ENCODE assay signal across 8 mouse cellular contexts in genomic region chr11:75679439-75680171, GRCm38 (mm10). TPM values are rescaled to one million over a fixed set of nuclear protein-coding genes. Genes with fewer than 3 reads are reported as not detected.
DNase-seq lines count a peak whose midpoint lies in the region; ATAC-seq and TF ChIP-seq lines count a peak whose summit lies in the region.

No protein-coding gene starts in this region.

- H3K27me3 ChIP-seq in intestine, postnatal 0 days (replicated peaks; ENCODE audit: control insufficient read depth, insufficient read depth, low read length) = no peaks in the 10 kb centered on the region
- H3K27me3 ChIP-seq in liver, adult 2 months (ENCODE audit: control insufficient read depth, insufficient read depth, low read length) = no peaks in the 10 kb centered on the region
- no peaks in the 10 kb centered on the region for H3K27me3 ChIP-seq in midbrain, postnatal 0 days (ENCODE audit: insufficient read depth, low read length)

- DNase-seq in 3T3-L1 (ENCODE audit: low read depth, low spot score) (peak; percentile 84), MN1 (ENCODE audit: low spot score) (peak; percentile 84)
- DNase-seq in embryo, embryonic 11 days = peak; percentile 70
- DNase-seq in heart, adult 11 months = peak; percentile 98
- peak; percentile 55 for DNase-seq in liver, adult 2 months (ENCODE audit: extremely low read depth, low read depth, low spot score)
- DNase-seq in midbrain, postnatal 0 days (ENCODE audit: low spot score) = peak; percentile 69
- DNase-seq in spleen, postnatal 36 days (ENCODE audit: low spot score in 2 of 2) = peak; percentile 66 to 67

- H3K36me3 ChIP-seq in intestine, postnatal 0 days (ENCODE audit: control insufficient read depth, insufficient read depth) = peaks cover 11% of the 10 kb centered on the region
- peaks cover 5% of the 10 kb centered on the region; the same call in 1 of the 2 replicates for H3K36me3 ChIP-seq in liver, adult 2 months (ENCODE audit: control insufficient read depth, insufficient read depth, low read length)
- H3K36me3 ChIP-seq in midbrain, postnatal 0 days (ENCODE audit: insufficient read depth, low read length) = no peaks in the 10 kb centered on the region

- H3K4me2 ChIP-seq in intestine, postnatal 0 days (replicated peaks; ENCODE audit: low read depth) = peak overlapping the region; percentile 75
- H3K4me2 ChIP-seq in midbrain, postnatal 0 days (ENCODE audit: low read depth, low read length, poor library complexity, severe bottlenecking) = peak overlapping the region; percentile 60

- H3K27ac ChIP-seq in intestine, postnatal 0 days (ENCODE audit: low read depth, low read length) = peak overlapping the region; percentile 96
- peak overlapping the region; percentile 86 for H3K27ac ChIP-seq in liver, adult 2 months (replicated peaks; ENCODE audit: insufficient read depth, low read depth, low read length)
- peak overlapping the region; percentile 95 for H3K27ac ChIP-seq in midbrain, postnatal 0 days (ENCODE audit: low read depth, low read length)

- peak overlapping the region; percentile 98 for H3K4me3 ChIP-seq in intestine, postnatal 0 days (ENCODE audit: low read depth, low read length)
- peak overlapping the region; percentile 98 for H3K4me3 ChIP-seq in liver, adult 2 months (ENCODE audit: insufficient read depth, low read depth, low read length)
- H3K4me3 ChIP-seq in midbrain, postnatal 0 days (ENCODE audit: low read depth, low read length) = peak overlapping the region; percentile 98

- TF ChIP-seq POLR2A in liver, adult 2 months (IDR thresholded peaks at IDR 0.05; ENCODE audit: extremely low read depth, insufficient read depth, low read length) = no peak

- no peaks in the 10 kb centered on the region for H3K9me3 ChIP-seq in intestine, postnatal 0 days (ENCODE audit: control insufficient read depth)
- H3K9me3 ChIP-seq in midbrain, postnatal 0 days (ENCODE audit: low read length) = no peaks in the 10 kb centered on the region

- H3K79me2 ChIP-seq in liver, adult 2 months (ENCODE audit: control insufficient read depth, insufficient read depth, low read length) = peaks cover 34% of the 10 kb centered on the region; the same call in 1 of the 2 replicates

- under 1% methylated on average over 42 of the region's 43 CpGs for WGBS in intestine, postnatal 0 days
- WGBS in liver, adult 2 months = under 1% methylated on average over 43 of the region's 43 CpGs
- WGBS in midbrain, postnatal 0 days = under 1% methylated on average over 36 of the region's 43 CpGs

- H3K9ac ChIP-seq in intestine, postnatal 0 days (ENCODE audit: low read depth, low read length) = peak overlapping the region; percentile 98
- H3K9ac ChIP-seq in liver, adult 2 months (ENCODE audit: low read depth, low read length) = peak overlapping the region; percentile 97
- H3K9ac ChIP-seq in midbrain, postnatal 0 days (replicated peaks; ENCODE audit: low read length, poor library complexity, severe bottlenecking) = peak overlapping the region; percentile 90

- peaks cover 4% of the 10 kb centered on the region for H3K4me1 ChIP-seq in intestine, postnatal 0 days (replicated peaks; ENCODE audit: control insufficient read depth, insufficient read depth, low read length)
- H3K4me1 ChIP-seq in liver, adult 2 months (ENCODE audit: control insufficient read depth, insufficient read depth, low read length) = peaks cover 11% of the 10 kb centered on the region; the same call in 1 of the 2 replicates
- H3K4me1 ChIP-seq in midbrain, postnatal 0 days (ENCODE audit: insufficient read depth, low read length) = peaks cover 10% of the 10 kb centered on the region

- peak; percentile 71 for TF ChIP-seq CTCF in intestine, postnatal 0 days (IDR thresholded peaks at IDR 0.05; ENCODE audit: low read depth)
- peak; percentile 69 for TF ChIP-seq CTCF in liver, adult 2 months (IDR thresholded peaks at IDR 0.05; ENCODE audit: low read depth, low read length)
- peak; percentile 57 for TF ChIP-seq CTCF in midbrain, postnatal 0 days (IDR thresholded peaks at IDR 0.05)

- ATAC-seq in intestine, postnatal 0 days = peak; percentile 58
- ATAC-seq in midbrain, postnatal 0 days (ENCODE audit: low FRiP score) = peak; percentile 79

RNA-seq across cellular contexts. Expression of gene Crk, which starts 0.5 kb away (rescaled TPM):
- polyA plus RNA-seq in intestine, postnatal 0 days (2015; fragmentation: Nextera tagmentation; extraction: Ambion mirVana) = 64.8 and 64.9 TPM in 2 replicates
- 50.5 and 51.1 TPM in 2 replicates for total RNA-seq in liver, adult 2 months (2014; rRNA removed)
- 47.7 and 57.5 TPM in 2 replicates for polyA plus RNA-seq in liver, adult 2 months (2012; rRNA removed)
- total RNA-seq in midbrain, postnatal 0 days (2014; rRNA removed) = 79.5 and 90.1 TPM in 2 replicates
- 71.6 and 75.0 TPM in 2 replicates for polyA plus RNA-seq in midbrain, postnatal 0 days (2015; fragmentation: Nextera tagmentation; extraction: Ambion mirVana)

RNA-seq across cellular contexts. Expression of gene Myo1c, which starts 29.3 kb away (rescaled TPM):
- polyA plus RNA-seq in intestine, postnatal 0 days (2015; fragmentation: Nextera tagmentation; extraction: Ambion mirVana) = 27.7 and 28.3 TPM in 2 replicates
- total RNA-seq in liver, adult 2 months (2014; rRNA removed) = 15.6 and 17.9 TPM in 2 replicates
- 17.0 and 21.5 TPM in 2 replicates for polyA plus RNA-seq in liver, adult 2 months (2012; rRNA removed)
- 19.3 and 22.8 TPM in 2 replicates for total RNA-seq in midbrain, postnatal 0 days (2014; rRNA removed)
- 7.7 and 7.8 TPM in 2 replicates for polyA plus RNA-seq in midbrain, postnatal 0 days (2015; fragmentation: Nextera tagmentation; extraction: Ambion mirVana)

RNA-seq across cellular contexts. Expression of gene Inpp5k, which starts 48.8 kb away (rescaled TPM):
- polyA plus RNA-seq in intestine, postnatal 0 days (2015; fragmentation: Nextera tagmentation; extraction: Ambion mirVana) = 20.6 and 23.8 TPM in 2 replicates
- 12.3 and 13.4 TPM in 2 replicates for total RNA-seq in liver, adult 2 months (2014; rRNA removed)
- 12.2 and 17.2 TPM in 2 replicates for polyA plus RNA-seq in liver, adult 2 months (2012; rRNA removed)
- total RNA-seq in midbrain, postnatal 0 days (2014; rRNA removed) = 50.0 and 50.2 TPM in 2 replicates
- 43.7 and 49.9 TPM in 2 replicates for polyA plus RNA-seq in midbrain, postnatal 0 days (2015; fragmentation: Nextera tagmentation; extraction: Ambion mirVana)

RNA-seq across cellular contexts. Expression of gene Ywhae, which starts 53.1 kb away (rescaled TPM):
- polyA plus RNA-seq in intestine, postnatal 0 days (2015; fragmentation: Nextera tagmentation; extraction: Ambion mirVana) = 365 and 373 TPM in 2 replicates
- total RNA-seq in liver, adult 2 months (2014; rRNA removed) = 74.6 and 87.7 TPM in 2 replicates
- 90.7 and 96.7 TPM in 2 replicates for polyA plus RNA-seq in liver, adult 2 months (2012; rRNA removed)
- total RNA-seq in midbrain, postnatal 0 days (2014; rRNA removed) = 341 and 436 TPM in 2 replicates
- polyA plus RNA-seq in midbrain, postnatal 0 days (2015; fragmentation: Nextera tagmentation; extraction: Ambion mirVana) = 1,643 and 1,657 TPM in 2 replicates

Comparison
In these comparisons a context has a peak if more than half of its experiments do, and no peak if none do; other contexts are left out.
1. Peak in every context shown above with its lines: DNase-seq, ATAC-seq, H3K4me3 ChIP-seq and H3K27ac ChIP-seq.